ENCODE assay signal across 8 mouse cellular contexts in the genomic region with DNA sequence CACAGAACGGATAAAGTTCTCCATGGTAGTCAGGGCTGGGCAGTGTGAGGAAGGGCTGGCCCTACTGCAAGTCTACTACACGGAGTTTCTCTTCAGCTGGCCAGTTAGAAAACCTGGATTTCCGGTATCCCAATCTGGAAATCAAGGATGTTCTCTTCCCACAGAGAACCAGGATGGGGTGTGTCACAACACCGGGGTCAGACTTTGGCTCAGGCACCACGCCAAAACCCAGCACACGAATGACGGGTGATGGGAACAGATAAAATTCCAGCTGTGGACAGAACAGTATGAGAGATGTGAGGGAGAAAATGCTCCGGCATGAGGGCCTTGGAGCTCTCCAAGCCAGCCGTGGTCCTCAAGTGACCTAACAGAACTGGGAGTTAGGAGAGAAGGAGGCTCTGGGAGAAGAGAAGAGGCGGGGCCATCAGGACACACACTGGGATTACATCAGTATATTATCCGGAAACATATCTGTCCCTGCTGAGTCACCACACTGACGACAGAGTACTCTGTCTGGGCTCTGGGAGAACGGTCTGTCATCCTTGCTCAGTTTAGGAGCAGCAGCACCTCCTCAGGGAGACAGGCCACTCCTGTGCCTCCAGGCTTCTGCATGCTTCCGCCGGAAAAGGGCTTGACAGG.
DNase-seq lines count a peak whose midpoint lies in the region.

No protein-coding gene starts in this region.

- peak; percentile 60 for DNase-seq in gastrocnemius, adult 18-20 months (ENCODE audit: low spot score)
- no peak for DNase-seq in gastrocnemius, postnatal 4 days (ENCODE audit: low spot score in 2 of 2)
- peak; percentile 5 for DNase-seq in 416B (ENCODE audit: low read depth)
- peak; percentile 17 to 27 for DNase-seq in gastrocnemius, postnatal 36 days
- peak; percentile 70 to 84 for DNase-seq in lung, adult 18-20 months
- DNase-seq in ovary, postnatal 36 days (ENCODE audit: low spot score) = no peak
- DNase-seq in spleen, postnatal 10 days (ENCODE audit: low spot score in 2 of 2) = no peak
- DNase-seq in layer of hippocampus, postnatal 25 days (ENCODE audit: extremely low spot score in 1 of 2, low spot score in 1 of 2) = no peak

- intact Hi-C loops in gastrocnemius, postnatal 36 days (cut with DNase I) = no loop called here

Comparison
In these comparisons a context has a peak if more than half of its experiments do, and no peak if none do; other contexts are left out.
1. DNase-seq: peak in gastrocnemius, adult 18-20 months (single experiment), 416B (single experiment), gastrocnemius, postnatal 36 days (2 of 2) and lung, adult 18-20 months (2 of 2); none in gastrocnemius, postnatal 4 days (0 of 2), ovary, postnatal 36 days (single experiment), spleen, postnatal 10 days (0 of 2) and layer of hippocampus, postnatal 25 days (0 of 2).